Mouse (Mus musculus) midbrain, embryonic 15.5 days (tissue): ENCODE results near the gene Ahsg. TPM values are rescaled to one million over a fixed set of nuclear protein-coding genes. Genes with fewer than 3 reads are reported as not detected.

Source experiments
- ATAC-seq: fragments of 200-750 bp; cut with Nextera tagmentation; replicated peaks from 2 replicates; pipeline ENCODE4 v1.8.0; 2017; ENCODE audit warnings: moderate TSS enrichment
- H3K27ac ChIP-seq: fragments of 300-500 bp; sonication (generic); 2 replicates; pipeline ENCODE4 v1.5.1; 2015; ENCODE audit warnings: mild to moderate bottlenecking, inconsistent platforms
- H3K27me3 ChIP-seq: fragments of 300-500 bp; sonication (generic); replicated peaks from 2 replicates; pipeline ENCODE4 v1.6.1; 2015; ENCODE audit warnings: inconsistent platforms
- H3K36me3 ChIP-seq: fragments of 300-500 bp; sonication (generic); replicated peaks from 2 replicates; pipeline ENCODE4 v1.6.1; 2015; ENCODE audit warnings: inconsistent platforms
- H3K4me1 ChIP-seq: fragments of 300-500 bp; sonication (generic); 2 replicates; pipeline ENCODE4 v1.6.1; 2015; ENCODE audit warnings: inconsistent platforms
- H3K4me2 ChIP-seq: fragments of 300-500 bp; sonication (generic); 2 replicates; pipeline ENCODE4 v1.6.1; 2015; ENCODE audit warnings: inconsistent platforms, mild to moderate bottlenecking, moderate library complexity
- H3K4me3 ChIP-seq: fragments of 300-500 bp; sonication (generic); 2 replicates; pipeline ENCODE4 v1.5.1; 2015; ENCODE audit warnings: mild to moderate bottlenecking, inconsistent platforms
- H3K9ac ChIP-seq: fragments of 300-500 bp; sonication (generic); 2 replicates; pipeline ENCODE4 v1.6.1; 2015; ENCODE audit warnings: mild to moderate bottlenecking, inconsistent platforms
- H3K9me3 ChIP-seq: fragments of 300-500 bp; sonication (generic); 2 replicates; pipeline ENCODE4 v1.6.1; 2016; ENCODE audit warnings: inconsistent platforms
- WGBS: fragments of 180-500 bp; shearing (Covaris S2); methylation state at CpG from one replicate; pipeline ENCODE4 v1.1.7; 2015; ENCODE audit warnings: mixed read lengths; 5-methylcytosine and 5-hydroxymethylcytosine counted together
- polyA plus RNA-seq: library from polyadenylated mRNA; unstranded; fragments of >200 nt; fragmentation: Nextera tagmentation; extraction: Ambion mirVana; gene quantifications from 2 replicates; pipeline ENCODE4 v1.2.1, GENCODE M21; 2015

Ahsg gene
- 2.7 TPM in 1 of 2 replicates, not detected in the other for polyA plus RNA-seq

- H3K4me3 ChIP-seq = no peak within 1 kb of the TSS
- H3K27me3 ChIP-seq = no peaks in the 10 kb centered on the region
- H3K4me2 ChIP-seq = no peak within 1 kb of the TSS
- no peaks in the 10 kb centered on the region for H3K4me1 ChIP-seq
- WGBS = 84% methylated on average over 11 of the region's 11 CpGs
- no peaks in the 10 kb centered on the region for H3K36me3 ChIP-seq
- no peak within 1 kb of the TSS for H3K27ac ChIP-seq
- ATAC-seq = no peak
- H3K9me3 ChIP-seq = no peaks in the 10 kb centered on the region
- no peak within 1 kb of the TSS for H3K9ac ChIP-seq
Measured at GRCm38 (mm10) chr16:22890683-22891510, at the start of gene Ahsg. TSS of gene Ahsg (plus strand) at chr16:22891277.

GRCm38 (mm10) chr16:22842871-22843270 lies 48.2 kb upstream of the Ahsg start:
- Histone ChIP-seq H3K9ac (no peak overlapping the region), H3K9me3 (no peaks in the 10 kb centered on the region), H3K4me2 (no peak overlapping the region), H3K27me3 (no peaks in the 10 kb centered on the region), H3K27ac (no peak overlapping the region), H3K4me1 (peaks cover 13% of the 10 kb centered on the region), H3K36me3 (no peaks in the 10 kb centered on the region), H3K4me3 (no peak overlapping the region)
- no peak for ATAC-seq
- WGBS = 91% methylated on average over 5 of the region's 5 CpGs

- H3K27me3 ChIP-seq = no peaks in the 10 kb centered on the region
- H3K4me3 ChIP-seq = peak overlapping the region; percentile 62
- H3K9me3 ChIP-seq = no peaks in the 10 kb centered on the region
- H3K4me2 ChIP-seq = peak overlapping the region; percentile 97
- ATAC-seq = peak; percentile 98
- peaks cover 13% of the 10 kb centered on the region for H3K4me1 ChIP-seq
- peak overlapping the region; percentile 63 for H3K27ac ChIP-seq
- H3K9ac ChIP-seq = peak overlapping the region; percentile 78
- WGBS = 5% methylated on average over 25 of the region's 26 CpGs
- H3K36me3 ChIP-seq = no peaks in the 10 kb centered on the region
Measured at GRCm38 (mm10) chr16:22844061-22844801, 46.8 kb upstream of the Ahsg start.

GRCm38 (mm10) chr16:22844834-22845233 lies 46.2 kb upstream of the Ahsg start:
- peaks cover 13% of the 10 kb centered on the region for H3K4me1 ChIP-seq
- peak overlapping the region; percentile 78 for H3K9ac ChIP-seq
- no peaks in the 10 kb centered on the region for H3K36me3 ChIP-seq
- 80% methylated on average over 5 of the region's 5 CpGs for WGBS
- H3K4me3 ChIP-seq = peak overlapping the region; percentile 62
- H3K9me3 ChIP-seq = no peaks in the 10 kb centered on the region
- H3K27me3 ChIP-seq = no peaks in the 10 kb centered on the region
- peak; percentile 38; the same call in 1 of the 2 replicates for ATAC-seq
- peak overlapping the region; percentile 97 for H3K4me2 ChIP-seq
- peak overlapping the region; percentile 63 for H3K27ac ChIP-seq

- no peak overlapping the region for H3K4me3 ChIP-seq
- no peak overlapping the region for H3K27ac ChIP-seq
- WGBS = 87% methylated on average over 4 of the region's 4 CpGs
- H3K9ac ChIP-seq = no peak overlapping the region
- H3K9me3 ChIP-seq = no peaks in the 10 kb centered on the region
- H3K36me3 ChIP-seq = no peaks in the 10 kb centered on the region
- no peak overlapping the region for H3K4me2 ChIP-seq
- H3K4me1 ChIP-seq = peaks cover 13% of the 10 kb centered on the region
- no peaks in the 10 kb centered on the region for H3K27me3 ChIP-seq
- ATAC-seq = no peak
Measured at GRCm38 (mm10) chr16:22845481-22845880, 45.6 kb upstream of the Ahsg start.

GRCm38 (mm10) chr16:22847686-22848085 lies 43.4 kb upstream of the Ahsg start:
- Histone ChIP-seq H3K4me2 (no peak overlapping the region), H3K27ac (no peak overlapping the region), H3K27me3 (no peaks in the 10 kb centered on the region), H3K9me3 (no peaks in the 10 kb centered on the region), H3K4me1 (peaks cover 13% of the 10 kb centered on the region), H3K9ac (no peak overlapping the region), H3K36me3 (no peaks in the 10 kb centered on the region), H3K4me3 (no peak overlapping the region)
- 95% methylated on average over 1 of the region's 1 CpGs for WGBS
- ATAC-seq = no peak

GRCm38 (mm10) chr16:22848331-22848730 lies 42.7 kb upstream of the Ahsg start:
- Histone ChIP-seq H3K4me2 (no peak overlapping the region), H3K4me3 (no peak overlapping the region), H3K36me3 (no peaks in the 10 kb centered on the region), H3K4me1 (peaks cover 13% of the 10 kb centered on the region), H3K27me3 (no peaks in the 10 kb centered on the region), H3K9ac (no peak overlapping the region), H3K9me3 (no peaks in the 10 kb centered on the region), H3K27ac (no peak overlapping the region)
- ATAC-seq = no peak
- WGBS = 91% methylated on average over 1 of the region's 1 CpGs

GRCm38 (mm10) chr16:22852709-22853108 lies 38.4 kb upstream of the Ahsg start:
- Histone ChIP-seq H3K4me2 (no peak overlapping the region), H3K27me3 (no peaks in the 10 kb centered on the region), H3K9me3 (no peaks in the 10 kb centered on the region), H3K36me3 (0 out of 2 replicates have a peak, but pooled peaks cover 3% of the 10 kb centered on the region), H3K27ac (no peak overlapping the region), H3K9ac (no peak overlapping the region), H3K4me3 (no peak overlapping the region), H3K4me1 (peaks cover 9% of the 10 kb centered on the region)
- ATAC-seq = no peak
- 91% methylated on average over 4 of the region's 4 CpGs for WGBS

GRCm38 (mm10) chr16:22856773-22857172 lies 34.3 kb upstream of the Ahsg start:
- peak overlapping the region; percentile 37 for H3K9ac ChIP-seq
- peak overlapping the region; percentile 67; the same call in 1 of the 2 replicates for H3K27ac ChIP-seq
- WGBS = 14% methylated on average over 9 of the region's 9 CpGs
- H3K27me3 ChIP-seq = no peaks in the 10 kb centered on the region
- peaks cover 19% of the 10 kb centered on the region for H3K4me1 ChIP-seq
- H3K4me2 ChIP-seq = peak overlapping the region; percentile 81
- H3K36me3 ChIP-seq = 0 out of 2 replicates have a peak, but pooled peaks cover 7% of the 10 kb centered on the region
- no peaks in the 10 kb centered on the region for H3K9me3 ChIP-seq
- H3K4me3 ChIP-seq = peak overlapping the region; percentile 94
- no peak for ATAC-seq

- Histone ChIP-seq H3K27ac (peak within 1 kb of the TSS; percentile 78), H3K4me1 (peaks cover 19% of the 10 kb centered on the region)
Measured at GRCm38 (mm10) chr16:22857431-22858113, 33.5 kb upstream of the Ahsg start, which contains the start of the genes Tbccd1 and Dnajb11. TSS of gene Tbccd1 (minus strand) at chr16:22857669. TSS of gene Dnajb11 (plus strand) at chr16:22857845.

GRCm38 (mm10) chr16:22872397-22872796 lies 18.7 kb upstream of the Ahsg start:
- H3K4me2 ChIP-seq = no peak overlapping the region
- H3K9me3 ChIP-seq = no peaks in the 10 kb centered on the region
- H3K4me1 ChIP-seq = no peaks in the 10 kb centered on the region
- H3K27ac ChIP-seq = no peak overlapping the region
- ATAC-seq = no peak
- no peak overlapping the region for H3K4me3 ChIP-seq
- peaks cover 51% of the 10 kb centered on the region for H3K36me3 ChIP-seq
- H3K27me3 ChIP-seq = no peaks in the 10 kb centered on the region
- WGBS = 89% methylated on average over 8 of the region's 8 CpGs
- no peak overlapping the region for H3K9ac ChIP-seq

More at GRCm38 (mm10) chr16:22857431-22858113, 33.5 kb upstream of the Ahsg start, which contains the start of the genes Tbccd1 and Dnajb11:
- peak within 1 kb of the TSS; percentile 94 for H3K4me3 ChIP-seq
- ATAC-seq = peak; percentile 99
- under 1% methylated on average over 62 of the region's 62 CpGs for WGBS
- peak within 1 kb of the TSS; percentile 91 for H3K9ac ChIP-seq
- peaks cover 7% of the 10 kb centered on the region; the same call in 1 of the 2 replicates for H3K36me3 ChIP-seq
- H3K27me3 ChIP-seq = no peaks in the 10 kb centered on the region
- peak within 1 kb of the TSS; percentile 86 for H3K4me2 ChIP-seq
- H3K9me3 ChIP-seq = no peaks in the 10 kb centered on the region

- Histone ChIP-seq H3K9me3 (no peaks in the 10 kb centered on the region), H3K9ac (no peak overlapping the region)
- WGBS = 87% methylated on average over 4 of the region's 4 CpGs
Measured at GRCm38 (mm10) chr16:22873369-22873768, 17.7 kb upstream of the Ahsg start.

More at GRCm38 (mm10) chr16:22873369-22873768, 17.7 kb upstream of the Ahsg start:
- Histone ChIP-seq H3K4me3 (no peak overlapping the region), H3K4me1 (no peaks in the 10 kb centered on the region), H3K36me3 (peaks cover 48% of the 10 kb centered on the region), H3K27ac (no peak overlapping the region), H3K27me3 (no peaks in the 10 kb centered on the region), H3K4me2 (no peak overlapping the region)
- no peak for ATAC-seq
